In the genomic region with DNA sequence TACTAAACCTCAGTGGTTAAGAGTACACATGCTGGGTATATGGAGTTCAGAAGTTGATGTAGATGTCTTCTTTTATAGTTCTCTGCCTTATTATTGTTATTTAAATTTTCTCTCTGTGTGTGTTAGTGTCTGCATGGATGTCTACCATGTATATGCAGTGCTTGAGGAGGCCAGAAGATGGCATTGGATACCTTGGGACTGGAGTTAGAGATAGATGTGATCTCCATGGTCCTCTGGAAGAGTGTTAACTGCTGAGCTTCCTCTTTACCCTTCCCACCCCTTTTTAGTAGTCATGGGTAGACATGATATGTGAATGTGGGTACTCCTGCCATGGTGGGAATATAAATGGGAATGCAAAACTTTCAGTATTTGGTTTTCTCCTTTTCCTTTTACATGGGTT, we compare ENCODE assay signal across 34 mouse cellular contexts. TPM values are rescaled to one million over a fixed set of nuclear protein-coding genes. Genes with fewer than 3 reads are reported as not detected.
A peak's percentile ranks its signal among the peaks of the same experiment; 100 is the strongest.
DNase-seq lines count a peak whose midpoint lies in the region; ATAC-seq and TF ChIP-seq lines count a peak whose summit lies in the region.
"Had no signal": no experiment of that assay in that cellular context is flagged by ENCODE, and none has a peak within 500 bp of the region (broad histone marks: within the 10 kb centered on the region; RNA-seq: fewer than 3 reads in every experiment).

No protein-coding gene starts in this region.

- DNase-seq in 416B (ENCODE audit: low read depth) (peak; percentile 54), ES-CJ7 (ENCODE audit: low read depth, low spot score) (peak; percentile 35), ZHBTc4 (ENCODE audit: low read depth, low spot score) (peak; percentile 20)
- DNase-seq in midbrain, embryonic 10.5 days (ENCODE audit: low spot score), result no peak
- DNase-seq in urinary bladder, postnatal 10 days (ENCODE audit: low spot score), result no peak
- DNase-seq: adrenal gland, postnatal 14 days; B cell, adult 2 months; cerebellum, adult 11 months; cerebellum, adult 9-10 months; cerebellum, postnatal 36 days; embryo, embryonic 11 days; gastrocnemius, postnatal 25 days; heart, postnatal 4 days; kidney, adult 2 months; kidney, postnatal 36 days; layer of hippocampus, postnatal 36 days; left cerebral cortex, postnatal 4 days; lung, postnatal 10 days; retina, postnatal 1 day; right cerebral cortex, postnatal 14 days; thymus, postnatal 36 days had no signal

- no peak overlapping the region for H3K27ac ChIP-seq in intestine, postnatal 0 days (ENCODE audit: low read depth, low read length)
- no peak overlapping the region for H3K27ac ChIP-seq in intestine, embryonic 15.5 days
- no peak overlapping the region for H3K27ac ChIP-seq in midbrain, embryonic 10.5 days (replicated peaks)
- H3K27ac ChIP-seq in hindbrain, embryonic 16.5 days (ENCODE audit: low read depth, low read length), result no peak overlapping the region
- H3K27ac ChIP-seq: embryonic facial prominence, embryonic 13.5 days; forebrain, embryonic 10.5 days; forebrain, embryonic 15.5 days; hindbrain, embryonic 13.5 days; limb, embryonic 15.5 days; macrophage; midbrain, embryonic 15.5 days; neural tube, embryonic 15.5 days; stomach, embryonic 15.5 days had no signal

- 0 out of 2 replicates have a peak, but pooled peaks cover 4% of the 10 kb centered on the region for H3K36me3 ChIP-seq in intestine, postnatal 0 days (ENCODE audit: control insufficient read depth, insufficient read depth)
- no peaks in the 10 kb centered on the region for H3K36me3 ChIP-seq in intestine, embryonic 15.5 days
- 0 out of 2 replicates have a peak, but pooled peaks cover 3% of the 10 kb centered on the region for H3K36me3 ChIP-seq in midbrain, embryonic 10.5 days
- no peaks in the 10 kb centered on the region for H3K36me3 ChIP-seq in hindbrain, embryonic 16.5 days (ENCODE audit: control insufficient read depth, insufficient read depth, low read length)
- H3K36me3 ChIP-seq: embryonic facial prominence, embryonic 13.5 days; forebrain, embryonic 15.5 days; limb, embryonic 15.5 days; midbrain, embryonic 15.5 days; neural tube, embryonic 15.5 days; stomach, embryonic 15.5 days had no signal

- ATAC-seq in intestine, postnatal 0 days, result no peak
- no peak for ATAC-seq in intestine, embryonic 15.5 days
- ATAC-seq in hindbrain, embryonic 16.5 days, result no peak
- ATAC-seq: forebrain, embryonic 15.5 days; midbrain, embryonic 15.5 days had no signal

- no peak overlapping the region for H3K4me2 ChIP-seq in intestine, postnatal 0 days (replicated peaks; ENCODE audit: low read depth)
- H3K4me2 ChIP-seq in intestine, embryonic 15.5 days (replicated peaks), result no peak overlapping the region
- H3K4me2 ChIP-seq in hindbrain, embryonic 16.5 days (ENCODE audit: low read length), result no peak overlapping the region
- H3K4me2 ChIP-seq: embryonic facial prominence, embryonic 13.5 days; forebrain, embryonic 15.5 days; hindbrain, embryonic 13.5 days; limb, embryonic 15.5 days; midbrain, embryonic 15.5 days; neural tube, embryonic 15.5 days; stomach, embryonic 15.5 days had no signal

- no peaks in the 10 kb centered on the region for H3K27me3 ChIP-seq in intestine, postnatal 0 days (replicated peaks; ENCODE audit: control insufficient read depth, insufficient read depth, low read length)
- no peaks in the 10 kb centered on the region for H3K27me3 ChIP-seq in intestine, embryonic 15.5 days (replicated peaks)
- no peaks in the 10 kb centered on the region for H3K27me3 ChIP-seq in midbrain, embryonic 10.5 days (ENCODE audit: low read depth, poor library complexity, severe bottlenecking)
- no peaks in the 10 kb centered on the region for H3K27me3 ChIP-seq in hindbrain, embryonic 16.5 days (replicated peaks; ENCODE audit: control insufficient read depth, insufficient read depth, low read length)
- H3K27me3 ChIP-seq: embryonic facial prominence, embryonic 13.5 days; forebrain, embryonic 15.5 days; hindbrain, embryonic 13.5 days; limb, embryonic 15.5 days; midbrain, embryonic 15.5 days; neural tube, embryonic 15.5 days; stomach, embryonic 15.5 days had no signal

- no peak overlapping the region for H3K9ac ChIP-seq in intestine, postnatal 0 days (ENCODE audit: low read depth, low read length)
- H3K9ac ChIP-seq in intestine, embryonic 15.5 days, result no peak overlapping the region
- no peak overlapping the region for H3K9ac ChIP-seq in hindbrain, embryonic 16.5 days (ENCODE audit: low read depth, low read length)
- H3K9ac ChIP-seq: embryonic facial prominence, embryonic 13.5 days; forebrain, embryonic 15.5 days; hindbrain, embryonic 13.5 days; limb, embryonic 15.5 days; midbrain, embryonic 15.5 days; neural tube, embryonic 15.5 days; stomach, embryonic 15.5 days had no signal

- H3K9me3 ChIP-seq in intestine, postnatal 0 days (ENCODE audit: control insufficient read depth), result no peaks in the 10 kb centered on the region
- no peaks in the 10 kb centered on the region for H3K9me3 ChIP-seq in intestine, embryonic 15.5 days
- H3K9me3 ChIP-seq in midbrain, embryonic 10.5 days (replicated peaks), result no peaks in the 10 kb centered on the region
- H3K9me3 ChIP-seq in hindbrain, embryonic 16.5 days (ENCODE audit: control insufficient read depth, low read length), result no peaks in the 10 kb centered on the region
- H3K9me3 ChIP-seq: embryonic facial prominence, embryonic 13.5 days; forebrain, embryonic 10.5 days; forebrain, embryonic 15.5 days; G1E; hindbrain, embryonic 13.5 days; limb, embryonic 15.5 days; midbrain, embryonic 15.5 days; neural tube, embryonic 15.5 days; stomach, embryonic 15.5 days had no signal

- H3K4me1 ChIP-seq in intestine, postnatal 0 days (replicated peaks; ENCODE audit: control insufficient read depth, insufficient read depth, low read length), result no peaks in the 10 kb centered on the region
- H3K4me1 ChIP-seq in intestine, embryonic 15.5 days (replicated peaks), result no peaks in the 10 kb centered on the region
- H3K4me1 ChIP-seq in midbrain, embryonic 10.5 days, result no peaks in the 10 kb centered on the region
- peaks cover 2% of the 10 kb centered on the region; the same call in 1 of the 2 replicates for H3K4me1 ChIP-seq in hindbrain, embryonic 16.5 days (ENCODE audit: control insufficient read depth, insufficient read depth, low read depth, low read length)
- H3K4me1 ChIP-seq: embryonic facial prominence, embryonic 13.5 days; forebrain, embryonic 10.5 days; stomach, embryonic 15.5 days had no signal

- no peak overlapping the region for H3K4me3 ChIP-seq in intestine, postnatal 0 days (ENCODE audit: low read depth, low read length)
- H3K4me3 ChIP-seq in intestine, embryonic 15.5 days (replicated peaks), result no peak overlapping the region
- no peak overlapping the region for H3K4me3 ChIP-seq in midbrain, embryonic 10.5 days
- no peak overlapping the region for H3K4me3 ChIP-seq in hindbrain, embryonic 16.5 days (ENCODE audit: low read length)
- H3K4me3 ChIP-seq: embryonic facial prominence, embryonic 13.5 days; forebrain, embryonic 10.5 days; forebrain, embryonic 15.5 days; hindbrain, embryonic 13.5 days; limb, embryonic 15.5 days; midbrain, embryonic 15.5 days; neural tube, embryonic 15.5 days; stomach, embryonic 15.5 days had no signal

- peak; percentile 45 for TF ChIP-seq CTCF in intestine, postnatal 0 days (IDR thresholded peaks at IDR 0.05; ENCODE audit: low read depth)

RNA-seq across cellular contexts. Expression of a gene that starts 42.5 kb away (rescaled TPM):
- 4.7 and 6.6 TPM in 2 replicates for polyA plus RNA-seq in intestine, postnatal 0 days (2015; fragmentation: Nextera tagmentation; extraction: Ambion mirVana)
- 9.0 and 9.7 TPM in 2 replicates for polyA plus RNA-seq in intestine, embryonic 15.5 days (2015; fragmentation: Nextera tagmentation; extraction: Ambion mirVana)
- 13.6 and 14.1 TPM in 2 replicates for polyA plus RNA-seq in midbrain, embryonic 10.5 days (2016; fragmentation: Nextera tagmentation; extraction: Ambion mirVana)
- polyA plus RNA-seq in hindbrain, embryonic 16.5 days (2015; fragmentation: Nextera tagmentation; extraction: Ambion mirVana), result 9.3 and 12.1 TPM in 2 replicates

RNA-seq across cellular contexts. Expression of a gene that starts 54.2 kb away (rescaled TPM):
- polyA plus RNA-seq in intestine, postnatal 0 days (2015; fragmentation: Nextera tagmentation; extraction: Ambion mirVana), result 2.5 and 2.9 TPM in 2 replicates
- polyA plus RNA-seq in intestine, embryonic 15.5 days (2015; fragmentation: Nextera tagmentation; extraction: Ambion mirVana), result 10.6 and 12.4 TPM in 2 replicates
- 16.4 and 20.1 TPM in 2 replicates for polyA plus RNA-seq in midbrain, embryonic 10.5 days (2016; fragmentation: Nextera tagmentation; extraction: Ambion mirVana)
- 30.1 and 30.8 TPM in 2 replicates for polyA plus RNA-seq in hindbrain, embryonic 16.5 days (2015; fragmentation: Nextera tagmentation; extraction: Ambion mirVana)

Comparison
In these comparisons a context has a peak if more than half of its experiments do, and no peak if none do; other contexts are left out.
1. DNase-seq: peak in 416B (single experiment), ES-CJ7 (single experiment) and ZHBTc4 (single experiment); none in midbrain, embryonic 10.5 days (single experiment) and urinary bladder, postnatal 10 days (single experiment).